Mouse (Mus musculus): ENCODE results near the gene Nwd1. TPM values are rescaled to one million over a fixed set of nuclear protein-coding genes. Genes with fewer than 3 reads are reported as not detected.

The Nwd1 gene
- not detected in 2 replicates for polyA plus RNA-seq (2016; fragmentation: Nextera tagmentation; extraction: Ambion mirVana)

DNA sequence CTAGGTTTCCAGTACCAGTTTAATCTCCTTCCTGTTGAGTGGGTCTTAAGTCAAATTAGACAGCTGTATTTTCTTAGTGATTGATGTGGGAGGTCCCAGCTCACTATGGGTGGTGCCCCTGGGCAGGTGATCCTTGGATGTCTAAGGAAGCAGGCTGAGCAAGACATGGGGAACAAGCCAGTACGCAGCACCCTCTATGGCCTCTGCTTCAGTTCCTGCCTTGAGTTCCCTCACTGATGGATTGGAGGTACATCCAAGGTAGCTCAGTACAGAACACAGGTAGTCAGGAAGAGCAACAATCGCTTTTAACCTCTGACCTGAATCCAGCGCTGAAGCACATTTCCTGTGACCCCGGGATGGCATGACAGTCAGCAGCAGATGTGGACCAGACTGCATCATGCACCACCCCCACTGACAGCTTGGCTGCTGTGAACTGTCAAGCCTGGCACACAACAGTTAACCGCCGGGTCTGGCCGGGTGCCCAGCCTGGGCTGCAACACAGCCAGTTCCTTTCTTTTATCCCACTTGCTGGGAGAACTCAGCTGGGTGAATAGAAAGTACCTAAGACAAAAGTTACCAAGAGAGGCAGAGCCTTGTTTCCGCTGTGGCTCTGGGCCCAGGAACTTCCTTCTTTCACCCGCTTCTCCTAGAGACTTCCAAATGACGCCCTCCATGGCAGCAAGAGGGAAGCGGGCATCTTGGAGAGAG, at the start of gene Nwd1:
TSS of gene Nwd1 (plus strand) at position 652 of the 708 bp plus-strand sequence.
- Histone ChIP-seq H3K9me3 (peaks cover 5% of the 10 kb centered on the region; the same call in 1 of the 2 replicates), H3K9ac (replicated peaks) (no peak within 1 kb of the TSS), H3K4me1 (replicated peaks) (no peaks in the 10 kb centered on the region), H3K27ac (no peak within 1 kb of the TSS), H3K36me3 (no peaks in the 10 kb centered on the region), H3K4me3 (replicated peaks) (no peak within 1 kb of the TSS), H3K4me2 (no peak within 1 kb of the TSS), H3K27me3 (no peaks in the 10 kb centered on the region)
- no peak for ATAC-seq (ENCODE audit: insufficient number of reproducible peaks, insufficient read depth, low FRiP score, low TSS enrichment, low read depth)
- WGBS: 64% methylated on average over 11 of the region's 11 CpGs

GRCm38 (mm10) chr8:72642885-72643284, 3.6 kb upstream of the Nwd1 start:
- Histone ChIP-seq H3K27ac (no peak overlapping the region), H3K36me3 (no peaks in the 10 kb centered on the region), H3K4me1 (replicated peaks) (no peaks in the 10 kb centered on the region), H3K9ac (replicated peaks) (no peak overlapping the region), H3K4me2 (no peak overlapping the region), H3K27me3 (no peaks in the 10 kb centered on the region), H3K4me3 (replicated peaks) (no peak overlapping the region), H3K9me3 (peaks cover 5% of the 10 kb centered on the region; the same call in 1 of the 2 replicates)
- WGBS: 87% methylated on average over 1 of the region's 1 CpGs
- peak; percentile 42; the same call in 1 of the 2 replicates for ATAC-seq (ENCODE audit: insufficient number of reproducible peaks, insufficient read depth, low FRiP score, low TSS enrichment, low read depth)

DNA sequence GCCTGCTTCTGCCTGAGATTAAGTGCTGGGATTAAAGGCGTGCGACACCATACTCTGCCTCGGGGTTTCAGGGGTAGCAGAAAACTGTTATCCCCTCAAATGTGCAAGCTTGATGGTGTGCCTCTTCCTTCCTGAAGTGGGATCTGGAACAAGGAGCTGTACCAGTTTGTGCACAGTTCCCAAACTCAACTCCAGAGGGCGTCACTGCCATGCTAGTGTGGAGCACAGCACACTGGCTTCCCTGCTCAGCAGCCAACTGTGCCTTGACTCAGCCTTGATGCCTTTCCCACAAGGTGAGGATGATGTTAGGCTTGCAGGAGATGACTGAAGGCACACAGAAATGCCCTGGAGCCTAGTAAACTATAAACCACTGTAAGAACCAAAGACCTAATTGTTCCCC, 1.9 kb upstream of the Nwd1 start:
- no peak overlapping the region for H3K9ac ChIP-seq (replicated peaks)
- H3K4me2 ChIP-seq: no peak overlapping the region
- H3K27ac ChIP-seq: no peak overlapping the region
- no peak overlapping the region for H3K4me3 ChIP-seq (replicated peaks)
- no peaks in the 10 kb centered on the region for H3K4me1 ChIP-seq (replicated peaks)
- no peaks in the 10 kb centered on the region for H3K27me3 ChIP-seq
- H3K9me3 ChIP-seq: peaks cover 5% of the 10 kb centered on the region; the same call in 1 of the 2 replicates
- H3K36me3 ChIP-seq: no peaks in the 10 kb centered on the region
- WGBS: 70% methylated on average over 4 of the region's 4 CpGs
- no peak for ATAC-seq (ENCODE audit: insufficient number of reproducible peaks, insufficient read depth, low FRiP score, low TSS enrichment, low read depth)

GRCm38 (mm10) chr8:72646768-72647143, 245 bp downstream of the Nwd1 start:
- Histone ChIP-seq H3K27me3 (no peaks in the 10 kb centered on the region), H3K4me2 (no peak overlapping the region), H3K27ac (no peak overlapping the region), H3K9me3 (peaks cover 5% of the 10 kb centered on the region; the same call in 1 of the 2 replicates), H3K4me3 (replicated peaks) (no peak overlapping the region), H3K9ac (replicated peaks) (no peak overlapping the region), H3K4me1 (replicated peaks) (no peaks in the 10 kb centered on the region), H3K36me3 (no peaks in the 10 kb centered on the region)
- 78% methylated on average over 5 of the region's 5 CpGs for WGBS
- ATAC-seq (ENCODE audit: insufficient number of reproducible peaks, insufficient read depth, low FRiP score, low TSS enrichment, low read depth): no peak

DNA sequence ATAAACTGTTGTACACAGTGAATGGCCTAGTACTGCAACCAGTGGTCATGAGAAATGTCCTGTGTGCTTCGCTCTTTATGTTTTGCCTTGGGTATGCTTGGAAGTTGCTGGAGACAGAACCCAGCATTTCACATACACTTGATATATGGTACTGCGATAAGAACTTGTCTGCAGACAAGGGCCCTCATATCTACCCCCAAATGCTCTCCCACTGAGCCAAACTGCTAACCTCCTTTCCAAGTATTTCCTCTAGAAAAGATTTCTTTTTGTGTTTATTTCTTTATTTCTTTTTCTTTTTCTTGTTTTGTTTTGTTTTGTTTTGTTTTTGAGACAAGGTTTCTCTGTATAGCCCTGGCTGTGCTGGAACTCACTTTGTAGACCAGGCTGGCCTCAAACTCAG, 4.2 kb downstream of the Nwd1 start:
- no peak for ATAC-seq (ENCODE audit: insufficient number of reproducible peaks, insufficient read depth, low FRiP score, low TSS enrichment, low read depth)
- Histone ChIP-seq H3K27me3 (no peaks in the 10 kb centered on the region), H3K9ac (replicated peaks) (no peak overlapping the region), H3K36me3 (no peaks in the 10 kb centered on the region), H3K4me2 (no peak overlapping the region), H3K27ac (no peak overlapping the region), H3K4me3 (replicated peaks) (no peak overlapping the region), H3K9me3 (no peaks in the 10 kb centered on the region), H3K4me1 (replicated peaks) (peaks cover 10% of the 10 kb centered on the region)
- 87% methylated on average over 2 of the region's 2 CpGs for WGBS

DNA sequence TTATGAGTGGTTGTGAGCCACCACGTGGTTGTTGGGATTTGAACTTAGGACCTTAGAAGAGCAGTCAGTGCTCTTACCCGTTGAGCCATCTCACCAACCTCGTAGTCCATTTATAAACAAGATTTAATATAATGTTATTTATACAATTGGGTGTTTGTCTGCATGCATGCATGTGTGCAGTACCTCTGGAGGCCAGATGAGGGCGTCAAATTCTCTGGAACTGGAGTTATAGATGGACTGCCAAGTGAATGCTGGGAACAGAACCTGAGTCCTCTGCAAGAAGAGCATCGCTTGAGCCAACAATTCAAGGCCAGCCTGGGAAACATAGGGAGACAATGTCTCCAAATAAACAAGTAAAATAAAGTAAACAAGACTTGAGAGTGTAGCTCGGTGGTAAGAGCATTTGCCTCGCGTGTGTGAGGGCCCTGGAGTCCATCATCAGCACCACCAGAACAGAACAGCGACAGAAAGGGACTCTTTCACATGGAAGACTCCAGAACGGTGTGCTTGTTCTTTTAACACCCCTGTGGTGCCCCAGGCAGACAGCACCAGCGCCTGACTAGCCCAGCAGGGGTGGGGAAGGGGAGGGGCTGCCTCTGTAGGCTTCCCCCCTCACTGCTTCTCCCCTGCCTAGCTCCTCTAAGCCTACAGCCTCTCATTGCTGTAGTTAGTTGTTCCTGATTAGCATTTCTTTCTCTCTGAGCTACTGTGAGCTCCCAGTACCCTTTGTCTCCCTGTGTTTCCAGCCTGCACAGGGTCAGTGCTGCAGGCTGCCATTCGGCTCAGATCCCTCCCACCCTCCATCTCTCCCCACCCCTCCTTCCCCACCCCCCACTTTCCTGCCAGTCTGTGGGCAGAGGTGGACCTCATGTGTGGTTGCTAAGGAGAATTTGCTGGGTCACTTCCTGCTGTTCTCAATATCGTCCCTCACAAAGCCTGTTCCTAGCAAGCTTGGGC, 8.3 kb downstream of the Nwd1 start:
- Histone ChIP-seq H3K36me3 (no peaks in the 10 kb centered on the region), H3K9me3 (no peaks in the 10 kb centered on the region), H3K4me3 (replicated peaks) (no peak overlapping the region), H3K27ac (peak overlapping the region; percentile 56), H3K27me3 (no peaks in the 10 kb centered on the region), H3K4me1 (replicated peaks) (peaks cover 10% of the 10 kb centered on the region), H3K4me2 (peak overlapping the region; percentile 35), H3K9ac (replicated peaks) (no peak overlapping the region)
- 0 out of 2 replicates have a peak, but pooled peaks have one; percentile 67 for ATAC-seq (ENCODE audit: insufficient number of reproducible peaks, insufficient read depth, low FRiP score, low TSS enrichment, low read depth)
- WGBS: 22% methylated on average over 13 of the region's 13 CpGs

GRCm38 (mm10) chr8:72655522-72655912, 9.0 kb downstream of the Nwd1 start:
- Histone ChIP-seq H3K4me1 (replicated peaks) (peaks cover 10% of the 10 kb centered on the region), H3K36me3 (no peaks in the 10 kb centered on the region), H3K9me3 (no peaks in the 10 kb centered on the region), H3K4me2 (peak overlapping the region; percentile 35; the same call in 1 of the 2 replicates), H3K9ac (replicated peaks) (no peak overlapping the region), H3K27me3 (no peaks in the 10 kb centered on the region), H3K4me3 (replicated peaks) (no peak overlapping the region), H3K27ac (peak overlapping the region; percentile 56; the same call in 1 of the 2 replicates)
- WGBS: 76% methylated on average over 3 of the region's 3 CpGs
- ATAC-seq (ENCODE audit: insufficient number of reproducible peaks, insufficient read depth, low FRiP score, low TSS enrichment, low read depth): peak; percentile 48; the same call in 1 of the 2 replicates

GRCm38 (mm10) chr8:72659967-72660366, 13.5 kb downstream of the Nwd1 start:
- 78% methylated on average over 2 of the region's 2 CpGs for WGBS

GRCm38 (mm10) chr8:72664107-72664652, 17.7 kb downstream of the Nwd1 start:
- H3K36me3 ChIP-seq: no peaks in the 10 kb centered on the region
- ATAC-seq (ENCODE audit: insufficient number of reproducible peaks, insufficient read depth, low FRiP score, low TSS enrichment, low read depth): no peak
- H3K4me1 ChIP-seq (replicated peaks): no peaks in the 10 kb centered on the region
- H3K27me3 ChIP-seq: no peaks in the 10 kb centered on the region
- H3K27ac ChIP-seq: no peak overlapping the region
- H3K9ac ChIP-seq (replicated peaks): no peak overlapping the region
- H3K9me3 ChIP-seq: no peaks in the 10 kb centered on the region
- H3K4me2 ChIP-seq: no peak overlapping the region
- H3K4me3 ChIP-seq (replicated peaks): no peak overlapping the region
- 83% methylated on average over 3 of the region's 3 CpGs for WGBS

More at GRCm38 (mm10) chr8:72659967-72660366, 13.5 kb downstream of the Nwd1 start:
- Histone ChIP-seq H3K27me3 (no peaks in the 10 kb centered on the region), H3K4me1 (replicated peaks) (peaks cover 8% of the 10 kb centered on the region), H3K4me2 (no peak overlapping the region), H3K36me3 (no peaks in the 10 kb centered on the region), H3K9ac (replicated peaks) (no peak overlapping the region), H3K27ac (no peak overlapping the region), H3K4me3 (replicated peaks) (no peak overlapping the region), H3K9me3 (no peaks in the 10 kb centered on the region)
- no peak for ATAC-seq (ENCODE audit: insufficient number of reproducible peaks, insufficient read depth, low FRiP score, low TSS enrichment, low read depth)

DNA sequence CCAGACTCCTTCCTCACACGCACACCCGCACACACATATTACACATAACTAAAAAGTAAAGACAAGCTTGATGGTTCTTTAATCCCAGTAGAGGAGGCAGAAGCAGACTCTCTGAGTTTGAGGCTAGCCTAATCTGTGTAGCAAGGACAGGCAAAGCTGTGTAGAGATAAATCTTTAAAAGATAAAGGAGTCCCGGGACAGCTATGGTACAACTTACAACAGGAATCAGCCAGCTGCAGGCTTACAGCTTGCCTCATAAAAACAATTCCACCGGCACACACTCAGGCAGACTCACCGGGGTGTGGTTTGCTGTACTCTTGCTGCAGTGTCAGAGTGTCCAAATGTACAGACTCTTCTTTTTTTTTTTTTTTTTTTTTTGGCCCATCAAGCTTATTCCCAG, 18.2 kb downstream of the Nwd1 start:
- H3K9ac ChIP-seq (replicated peaks): no peak overlapping the region
- H3K4me3 ChIP-seq (replicated peaks): no peak overlapping the region
- WGBS: 68% methylated on average over 5 of the region's 5 CpGs
- H3K4me1 ChIP-seq (replicated peaks): no peaks in the 10 kb centered on the region
- ATAC-seq (ENCODE audit: insufficient number of reproducible peaks, insufficient read depth, low FRiP score, low TSS enrichment, low read depth): no peak
- H3K9me3 ChIP-seq: no peaks in the 10 kb centered on the region
- H3K4me2 ChIP-seq: no peak overlapping the region
- H3K27me3 ChIP-seq: no peaks in the 10 kb centered on the region
- H3K27ac ChIP-seq: no peak overlapping the region
- H3K36me3 ChIP-seq: no peaks in the 10 kb centered on the region

DNA sequence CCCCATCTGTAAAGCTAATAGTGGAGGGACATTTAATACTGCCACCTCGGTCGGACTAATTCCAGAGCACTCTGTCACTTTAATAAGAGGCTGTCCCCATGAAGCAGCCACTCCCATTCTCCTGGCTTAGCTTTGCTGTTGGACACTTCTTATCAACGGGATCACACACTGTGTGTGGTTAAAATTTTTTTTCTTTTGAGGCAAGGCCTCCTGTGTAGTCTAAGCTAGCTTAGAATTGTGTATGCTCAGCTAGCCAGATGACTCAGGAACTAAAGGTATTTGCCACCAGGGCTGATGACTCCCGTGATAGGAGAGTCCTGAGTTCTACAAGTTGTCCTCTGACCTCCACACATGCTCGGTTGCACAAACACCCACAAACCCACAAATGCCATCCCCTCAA, 18.9 kb downstream of the Nwd1 start:
- Histone ChIP-seq H3K4me3 (replicated peaks) (no peak overlapping the region), H3K4me1 (replicated peaks) (no peaks in the 10 kb centered on the region), H3K36me3 (no peaks in the 10 kb centered on the region), H3K9ac (replicated peaks) (no peak overlapping the region), H3K4me2 (no peak overlapping the region), H3K27me3 (no peaks in the 10 kb centered on the region), H3K9me3 (no peaks in the 10 kb centered on the region), H3K27ac (no peak overlapping the region)
- ATAC-seq (ENCODE audit: insufficient number of reproducible peaks, insufficient read depth, low FRiP score, low TSS enrichment, low read depth): no peak
- 63% methylated on average over 5 of the region's 5 CpGs for WGBS

All from limb, embryonic 12.5 days (tissue).